Mouse (Mus musculus) neural tube, embryonic 11.5 days (tissue): ENCODE results near the gene Rufy3. TPM values are rescaled to one million over a fixed set of nuclear protein-coding genes. Genes with fewer than 3 reads are reported as not detected.

Experiments used
- ATAC-seq: fragments of 200-750 bp; cut with Nextera tagmentation; 2 replicates; pipeline ENCODE4 v1.8.0; 2017; ENCODE audit warnings: moderate number of reproducible peaks, mild to moderate bottlenecking, moderate TSS enrichment, moderate library complexity; ENCODE audit not compliant: insufficient read depth, low FRiP score, low TSS enrichment
- DNase-seq: peaks from one replicate; pipeline ENCODE4 v3.0.0-alpha.2; 2015; ENCODE audit warnings: low spot score
- H3K27ac ChIP-seq: fragments of 300-500 bp; sonication (generic); 2 replicates; pipeline ENCODE4 v1.5.1; 2014; ENCODE audit warnings: low read depth, mild to moderate bottlenecking, low read length
- H3K27me3 ChIP-seq: fragments of 300-500 bp; sonication (generic); 2 replicates; pipeline ENCODE4 v1.6.1; 2014; ENCODE audit warnings: mild to moderate bottlenecking, low read length, mixed read lengths; ENCODE audit not compliant: control insufficient read depth, insufficient read depth
- H3K36me3 ChIP-seq: fragments of 300-500 bp; sonication (generic); 2 replicates; pipeline ENCODE4 v1.6.1; 2014; ENCODE audit warnings: mild to moderate bottlenecking, low read length, moderate library complexity, mixed read lengths; ENCODE audit not compliant: control insufficient read depth, insufficient read depth
- H3K4me1 ChIP-seq: fragments of 300-500 bp; sonication (generic); 2 replicates; pipeline ENCODE4 v1.6.1; 2014; ENCODE audit warnings: low read length, mixed read lengths; ENCODE audit not compliant: control insufficient read depth, insufficient read depth
- H3K4me2 ChIP-seq: fragments of 300-500 bp; sonication (generic); 2 replicates; pipeline ENCODE4 v1.6.1; 2014; ENCODE audit warnings: low read depth, mild to moderate bottlenecking, moderate library complexity
- H3K4me3 ChIP-seq: fragments of 300-500 bp; sonication (generic); 2 replicates; pipeline ENCODE4 v1.5.1; 2014; ENCODE audit warnings: low read depth, low read length
- H3K9ac ChIP-seq: fragments of 300-500 bp; sonication (generic); 2 replicates; pipeline ENCODE4 v1.6.1; 2014; ENCODE audit warnings: mild to moderate bottlenecking, low read length
- H3K9me3 ChIP-seq: fragments of 300-500 bp; sonication (generic); 2 replicates; pipeline ENCODE4 v1.6.1; 2016; ENCODE audit warnings: low read length; ENCODE audit not compliant: control insufficient read depth
- WGBS: fragments of 180-500 bp; shearing (Covaris S2); extraction: QIAGEN DNeasy Blood & Tissue Kit; methylation state at CpG from one replicate; pipeline ENCODE4 v1.1.7; 2014; 5-methylcytosine and 5-hydroxymethylcytosine counted together
- polyA plus RNA-seq: library from polyadenylated mRNA; unstranded; fragments of >200 nt; fragmentation: Nextera tagmentation; extraction: Ambion mirVana; gene quantifications from 2 replicates; pipeline ENCODE4 v1.2.1, GENCODE M21; 2014

Rufy3 gene
- polyA plus RNA-seq, 1 experiment from 2014 or later: 134 TPM

GRCm38 (mm10) chr5:88631545-88631944, 66.7 kb downstream of the Rufy3 start:
- peaks cover 12% of the 10 kb centered on the region; the same call in 1 of the 2 replicates for H3K36me3 ChIP-seq
- no peaks in the 10 kb centered on the region for H3K27me3 ChIP-seq
- 93% methylated on average over 5 of the region's 5 CpGs for WGBS
- no peak overlapping the region for H3K4me3 ChIP-seq
- H3K4me2 ChIP-seq: no peak overlapping the region
- H3K9ac ChIP-seq: no peak overlapping the region
- no peak for DNase-seq
- no peaks in the 10 kb centered on the region for H3K4me1 ChIP-seq
- H3K9me3 ChIP-seq: no peaks in the 10 kb centered on the region
- no peak for ATAC-seq
- no peak overlapping the region for H3K27ac ChIP-seq

GRCm38 (mm10) chr5:88632463-88632862, 67.6 kb downstream of the Rufy3 start:
- Histone ChIP-seq H3K4me1 (no peaks in the 10 kb centered on the region), H3K9ac (no peak overlapping the region), H3K9me3 (no peaks in the 10 kb centered on the region), H3K4me2 (no peak overlapping the region), H3K36me3 (peaks cover 15% of the 10 kb centered on the region), H3K4me3 (no peak overlapping the region), H3K27ac (no peak overlapping the region), H3K27me3 (no peaks in the 10 kb centered on the region)
- 87% methylated on average over 9 of the region's 9 CpGs for WGBS
- no peak for ATAC-seq
- no peak for DNase-seq

GRCm38 (mm10) chr5:88634076-88634475, 69.2 kb downstream of the Rufy3 start:
- Histone ChIP-seq H3K9ac (no peak overlapping the region), H3K4me2 (no peak overlapping the region), H3K9me3 (no peaks in the 10 kb centered on the region), H3K36me3 (peaks cover 9% of the 10 kb centered on the region), H3K4me1 (no peaks in the 10 kb centered on the region), H3K4me3 (no peak overlapping the region), H3K27ac (no peak overlapping the region), H3K27me3 (no peaks in the 10 kb centered on the region)
- ATAC-seq (no peak), DNase-seq (no peak)
- WGBS: 87% methylated on average over 5 of the region's 5 CpGs

GRCm38 (mm10) chr5:88642786-88643185, 77.9 kb downstream of the Rufy3 start:
- H3K4me2 ChIP-seq: no peak overlapping the region
- DNase-seq: no peak
- no peak overlapping the region for H3K27ac ChIP-seq
- no peak overlapping the region for H3K4me3 ChIP-seq
- 91% methylated on average over 9 of the region's 9 CpGs for WGBS
- no peaks in the 10 kb centered on the region for H3K27me3 ChIP-seq
- no peak for ATAC-seq
- H3K9ac ChIP-seq: no peak overlapping the region
- no peaks in the 10 kb centered on the region for H3K4me1 ChIP-seq
- no peaks in the 10 kb centered on the region for H3K9me3 ChIP-seq
- H3K36me3 ChIP-seq: peaks cover 8% of the 10 kb centered on the region

- no peak overlapping the region for H3K4me3 ChIP-seq
- DNase-seq (no peak), ATAC-seq (no peak)
- no peak overlapping the region for H3K9ac ChIP-seq
- no peaks in the 10 kb centered on the region for H3K4me1 ChIP-seq
- H3K4me2 ChIP-seq: no peak overlapping the region
- no peak overlapping the region for H3K27ac ChIP-seq
- H3K27me3 ChIP-seq: no peaks in the 10 kb centered on the region
- peaks cover 10% of the 10 kb centered on the region for H3K36me3 ChIP-seq
- 92% methylated on average over 9 of the region's 9 CpGs for WGBS
- no peaks in the 10 kb centered on the region for H3K9me3 ChIP-seq
Measured at GRCm38 (mm10) chr5:88643491-88643890, 78.7 kb downstream of the Rufy3 start.

GRCm38 (mm10) chr5:88644901-88645300, 80.1 kb downstream of the Rufy3 start:
- Histone ChIP-seq H3K36me3 (peaks cover 13% of the 10 kb centered on the region), H3K4me3 (no peak overlapping the region), H3K4me1 (no peaks in the 10 kb centered on the region), H3K4me2 (no peak overlapping the region), H3K9me3 (no peaks in the 10 kb centered on the region), H3K9ac (no peak overlapping the region), H3K27ac (no peak overlapping the region), H3K27me3 (no peaks in the 10 kb centered on the region)
- DNase-seq (no peak), ATAC-seq (no peak)
- WGBS: 92% methylated on average over 2 of the region's 2 CpGs

- WGBS: 77% methylated on average over 5 of the region's 5 CpGs
- Histone ChIP-seq H3K36me3 (peaks cover 13% of the 10 kb centered on the region), H3K27me3 (no peaks in the 10 kb centered on the region), H3K4me2 (no peak overlapping the region), H3K4me1 (no peaks in the 10 kb centered on the region), H3K9ac (no peak overlapping the region), H3K4me3 (no peak overlapping the region), H3K9me3 (no peaks in the 10 kb centered on the region), H3K27ac (no peak overlapping the region)
- ATAC-seq (no peak), DNase-seq (no peak)
Measured at GRCm38 (mm10) chr5:88645405-88645804, 80.6 kb downstream of the Rufy3 start.

GRCm38 (mm10) chr5:88649250-88650173, 84.7 kb downstream of the Rufy3 start:
- Histone ChIP-seq H3K4me1 (no peaks in the 10 kb centered on the region), H3K4me2 (no peak overlapping the region), H3K9ac (no peak overlapping the region), H3K9me3 (no peaks in the 10 kb centered on the region), H3K4me3 (no peak overlapping the region), H3K27ac (no peak overlapping the region), H3K36me3 (peaks cover 13% of the 10 kb centered on the region), H3K27me3 (no peaks in the 10 kb centered on the region)
- ATAC-seq (no peak), DNase-seq (no peak)
- 93% methylated on average over 17 of the region's 17 CpGs for whole genome bisulfite sequencing

- Histone ChIP-seq H3K36me3 (peaks cover 7% of the 10 kb centered on the region), H3K27me3 (no peaks in the 10 kb centered on the region), H3K9ac (no peak overlapping the region), H3K4me3 (no peak overlapping the region), H3K4me1 (no peaks in the 10 kb centered on the region), H3K4me2 (no peak overlapping the region), H3K27ac (no peak overlapping the region), H3K9me3 (no peaks in the 10 kb centered on the region)
- DNase-seq (no peak), ATAC-seq (no peak)
- 78% methylated on average over 5 of the region's 5 CpGs for WGBS
Measured at GRCm38 (mm10) chr5:88652589-88652988, 87.7 kb downstream of the Rufy3 start.
